Mouse (Mus musculus) kidney, postnatal 36 days (tissue): ENCODE measurements around the gene Synj2.

Experiments used
- DNase-seq, 2 experiments: peaks; one replicate each; pipeline ENCODE4 v3.0.0; 2021 to 2022; ENCODE audit warnings: mixed read lengths in 2 of 2

The Synj2 gene

GRCm38 (mm10) chr17:5941230-5942043 lies at the start of gene Synj2:
Synj2 (plus strand) TSS chr17:5941280.
- DNase-seq: peak; percentile 48 to 71

- no peak for DNase-seq
These were observed 49.0 kb upstream of the Synj2 start for GRCm38 (mm10) chr17:5891933-5892683.

GRCm38 (mm10) chr17:5893092-5893491 lies 48.0 kb upstream of the Synj2 start:
- peak; percentile 79 to 87 for DNase-seq

GRCm38 (mm10) chr17:5893574-5894148 lies 47.4 kb upstream of the Synj2 start:
- no peak for DNase-seq

- no peak for DNase-seq
These were observed 45.0 kb upstream of the Synj2 start for GRCm38 (mm10) chr17:5896066-5896465.

- no peak for DNase-seq
These were observed 44.5 kb upstream of the Synj2 start for GRCm38 (mm10) chr17:5896607-5897006.

- DNase-seq: no peak
These were observed 43.5 kb upstream of the Synj2 start for GRCm38 (mm10) chr17:5897326-5898200.

GRCm38 (mm10) chr17:5899251-5899650 lies 41.8 kb upstream of the Synj2 start:
- DNase-seq: no peak

- DNase-seq: no peak
These were observed 39.7 kb upstream of the Synj2 start for GRCm38 (mm10) chr17:5901381-5901780.

- DNase-seq: no peak
These were observed 37.3 kb upstream of the Synj2 start for GRCm38 (mm10) chr17:5903630-5904301.

GRCm38 (mm10) chr17:5909681-5910080 lies 31.4 kb upstream of the Synj2 start:
- DNase-seq: no peak

- DNase-seq: no peak
These were observed 29.5 kb upstream of the Synj2 start for GRCm38 (mm10) chr17:5911591-5911990.

GRCm38 (mm10) chr17:5912797-5913196 lies 28.3 kb upstream of the Synj2 start:
- DNase-seq: no peak

GRCm38 (mm10) chr17:5914217-5914616 lies 26.9 kb upstream of the Synj2 start:
- DNase-seq: peak; percentile 23 to 57

GRCm38 (mm10) chr17:5921954-5922353 lies 19.1 kb upstream of the Synj2 start:
- no peak for DNase-seq

- DNase-seq: peak in 1 of 2 experiments; percentile 48
These were observed 17.8 kb upstream of the Synj2 start for GRCm38 (mm10) chr17:5923281-5923680.

GRCm38 (mm10) chr17:5924238-5924637 lies 16.8 kb upstream of the Synj2 start:
- no peak for DNase-seq

GRCm38 (mm10) chr17:5926710-5927109 lies 14.4 kb upstream of the Synj2 start:
- peak in 1 of 2 experiments; percentile 33 for DNase-seq

GRCm38 (mm10) chr17:5929031-5929430 lies 12.0 kb upstream of the Synj2 start:
- no peak for DNase-seq

- DNase-seq: no peak
These were observed 8.9 kb upstream of the Synj2 start for GRCm38 (mm10) chr17:5932161-5932560.

GRCm38 (mm10) chr17:5934554-5935324 lies 6.3 kb upstream of the Synj2 start:
- peak; percentile 86 to 91 for DNase-seq
